Mouse (Mus musculus): Measurements from ENCODE around the gene Fbrsl1.

The Fbrsl1 gene

GRCm38 (mm10) chr5:110448436-110449134, at the start of gene Fbrsl1:
Gene Fbrsl1, minus strand, starts transcription at chr5:110448503.
- peak; percentile 99 for DNase-seq (ENCODE audit: low read depth, low spot score)

GRCm38 (mm10) chr5:110498071-110498470, 49.8 kb upstream of the Fbrsl1 start:
- DNase-seq (ENCODE audit: low read depth, low spot score), result no peak

DNA sequence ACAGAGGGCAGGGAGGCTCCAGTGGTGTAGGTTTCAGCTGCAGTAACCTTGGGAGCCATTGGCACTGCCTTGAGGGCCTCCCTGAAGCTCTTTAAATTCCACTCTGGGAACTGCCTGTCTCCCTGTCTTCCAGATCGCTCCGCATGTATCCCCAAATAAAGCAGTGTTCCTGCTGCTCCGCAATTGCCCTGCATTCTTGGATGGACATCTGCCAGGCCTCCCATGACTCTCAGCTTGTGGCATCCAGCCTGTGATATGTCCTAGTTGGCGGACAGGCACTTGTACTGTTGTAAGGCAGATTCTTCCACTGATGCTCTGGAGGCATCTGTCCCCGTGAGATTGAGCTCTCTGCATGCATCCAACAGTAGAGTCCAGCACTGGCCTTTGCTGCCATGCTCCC, 49.3 kb upstream of the Fbrsl1 start:
- DNase-seq (ENCODE audit: low read depth, low spot score), result no peak

GRCm38 (mm10) chr5:110495051-110495450, 46.7 kb upstream of the Fbrsl1 start:
- no peak for DNase-seq (ENCODE audit: low read depth, low spot score)

DNA sequence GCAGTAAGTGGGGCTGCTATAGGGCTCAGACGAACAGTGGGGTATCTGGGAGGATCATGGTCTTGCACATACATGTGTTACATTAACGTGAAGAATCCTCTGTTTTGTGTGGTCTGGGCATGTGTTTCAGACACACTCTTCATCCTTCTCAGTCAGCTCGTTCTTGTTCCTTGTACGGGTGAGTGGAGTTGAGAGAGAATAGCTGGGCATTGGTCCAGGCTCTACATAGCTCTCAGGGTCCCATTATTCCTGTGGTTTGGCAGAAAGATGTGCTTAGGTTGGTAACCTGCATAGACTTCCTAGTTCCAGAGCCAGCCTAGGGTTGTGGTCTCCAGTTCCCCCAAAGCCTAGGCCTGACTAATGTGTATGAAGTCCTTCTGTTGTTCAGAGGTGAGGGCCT, 46.1 kb upstream of the Fbrsl1 start:
- DNase-seq (ENCODE audit: low read depth, low spot score), result no peak

GRCm38 (mm10) chr5:110493785-110494184, 45.5 kb upstream of the Fbrsl1 start:
- DNase-seq (ENCODE audit: low read depth, low spot score), result peak; percentile 63

GRCm38 (mm10) chr5:110489639-110490038, 41.3 kb upstream of the Fbrsl1 start:
- DNase-seq (ENCODE audit: low read depth, low spot score), result no peak

DNA sequence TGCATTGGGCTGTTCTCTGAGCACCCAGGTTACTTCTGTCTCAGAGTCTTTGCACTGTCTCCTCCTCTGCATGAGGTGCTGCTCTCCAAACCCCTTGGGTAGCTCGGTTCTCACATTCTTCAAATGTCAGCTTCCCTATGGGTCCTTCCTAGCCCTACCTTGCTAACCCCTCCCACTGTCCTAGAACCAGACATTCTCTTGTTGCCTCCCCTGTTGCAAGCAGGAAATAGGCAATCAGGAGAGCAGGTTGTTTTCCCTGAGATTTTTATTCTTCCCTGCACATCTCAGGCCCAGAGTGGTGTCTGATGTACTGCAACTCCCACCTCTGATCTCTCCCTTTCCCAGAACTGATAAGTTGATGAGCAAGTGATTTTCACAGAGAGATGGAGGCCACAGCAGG, 39.6 kb upstream of the Fbrsl1 start:
- DNase-seq (ENCODE audit: low read depth, low spot score), result peak; percentile 39

- peak; percentile 64 for DNase-seq (ENCODE audit: low read depth, low spot score)
These were observed 38.5 kb upstream of the Fbrsl1 start for GRCm38 (mm10) chr5:110486674-110487334.

GRCm38 (mm10) chr5:110484711-110485110, 36.4 kb upstream of the Fbrsl1 start:
- no peak for DNase-seq (ENCODE audit: low read depth, low spot score)

- DNase-seq (ENCODE audit: low read depth, low spot score), result no peak
These were observed 30.9 kb upstream of the Fbrsl1 start for GRCm38 (mm10) chr5:110479228-110479627.

DNA sequence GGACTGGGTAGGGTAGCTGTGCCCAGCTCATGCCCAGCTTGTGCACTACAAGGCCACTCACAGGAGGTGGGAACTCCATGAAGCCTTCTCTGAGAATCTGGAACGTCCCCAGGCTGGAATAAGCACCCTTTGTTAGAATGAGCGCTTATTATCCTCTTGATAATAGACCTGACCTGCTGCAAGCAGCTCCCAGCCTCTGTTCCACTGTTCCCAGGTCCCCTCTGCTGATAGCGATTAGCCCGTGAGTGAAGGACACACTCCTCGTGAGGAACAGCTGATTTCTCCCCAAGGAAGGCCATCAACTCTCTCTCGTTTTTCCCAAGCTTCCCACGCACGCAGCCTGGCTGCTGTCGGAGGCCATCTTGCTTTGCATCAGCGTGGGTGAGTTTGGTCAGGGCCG, 25.9 kb upstream of the Fbrsl1 start:
- no peak for DNase-seq (ENCODE audit: low read depth, low spot score)

DNA sequence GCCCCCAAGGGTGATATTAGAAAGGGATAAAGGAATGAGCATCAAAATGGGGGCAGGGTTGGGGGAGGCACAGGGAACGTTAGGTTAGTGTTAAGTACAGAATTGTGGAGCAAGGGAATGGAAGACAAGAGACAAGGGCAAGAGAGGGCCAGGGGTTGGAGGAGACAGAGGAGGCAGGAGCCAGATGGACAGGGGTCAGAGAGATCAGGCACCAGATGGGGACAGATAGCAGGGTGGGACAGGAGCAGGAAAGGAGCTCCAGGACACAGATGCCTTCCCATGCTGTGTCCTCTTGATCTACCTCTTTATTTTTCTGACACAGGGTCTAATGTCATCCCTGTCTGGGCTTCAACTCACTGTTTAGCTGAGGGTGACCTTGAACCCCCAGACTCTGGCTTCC, 24.5 kb upstream of the Fbrsl1 start:
- DNase-seq (ENCODE audit: low read depth, low spot score), result no peak

GRCm38 (mm10) chr5:110471981-110472476, 23.7 kb upstream of the Fbrsl1 start:
- peak; percentile 57 for DNase-seq (ENCODE audit: low read depth, low spot score)

DNA sequence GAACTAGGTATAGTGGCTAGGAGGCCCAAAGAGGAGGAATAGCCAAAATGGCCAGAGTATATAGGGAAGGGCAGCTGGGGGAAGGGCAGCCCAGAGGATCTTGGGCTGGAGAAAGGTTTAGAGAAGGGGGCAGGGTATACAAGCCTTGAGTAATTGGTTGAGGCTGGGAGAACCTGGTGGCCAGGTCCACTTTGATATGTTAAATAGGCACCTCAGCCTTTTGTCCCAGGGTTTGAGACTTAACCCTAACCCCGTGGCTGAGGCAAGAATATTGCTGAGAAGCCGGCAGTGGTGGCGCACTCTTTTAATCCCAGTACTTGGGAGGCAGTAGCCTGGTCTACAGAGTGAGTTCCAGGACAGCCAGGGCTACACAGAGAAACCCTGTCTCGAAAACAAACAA, 23.0 kb upstream of the Fbrsl1 start:
- peak; percentile 70 for DNase-seq (ENCODE audit: low read depth, low spot score)

- DNase-seq (ENCODE audit: low read depth, low spot score), result peak; percentile 99
These were observed 21.1 kb upstream of the Fbrsl1 start for GRCm38 (mm10) chr5:110469227-110469925.

- DNase-seq (ENCODE audit: low read depth, low spot score), result no peak
These were observed 20.0 kb upstream of the Fbrsl1 start for GRCm38 (mm10) chr5:110468296-110468695.

GRCm38 (mm10) chr5:110467725-110468124, 19.4 kb upstream of the Fbrsl1 start:
- no peak for DNase-seq (ENCODE audit: low read depth, low spot score)

DNA sequence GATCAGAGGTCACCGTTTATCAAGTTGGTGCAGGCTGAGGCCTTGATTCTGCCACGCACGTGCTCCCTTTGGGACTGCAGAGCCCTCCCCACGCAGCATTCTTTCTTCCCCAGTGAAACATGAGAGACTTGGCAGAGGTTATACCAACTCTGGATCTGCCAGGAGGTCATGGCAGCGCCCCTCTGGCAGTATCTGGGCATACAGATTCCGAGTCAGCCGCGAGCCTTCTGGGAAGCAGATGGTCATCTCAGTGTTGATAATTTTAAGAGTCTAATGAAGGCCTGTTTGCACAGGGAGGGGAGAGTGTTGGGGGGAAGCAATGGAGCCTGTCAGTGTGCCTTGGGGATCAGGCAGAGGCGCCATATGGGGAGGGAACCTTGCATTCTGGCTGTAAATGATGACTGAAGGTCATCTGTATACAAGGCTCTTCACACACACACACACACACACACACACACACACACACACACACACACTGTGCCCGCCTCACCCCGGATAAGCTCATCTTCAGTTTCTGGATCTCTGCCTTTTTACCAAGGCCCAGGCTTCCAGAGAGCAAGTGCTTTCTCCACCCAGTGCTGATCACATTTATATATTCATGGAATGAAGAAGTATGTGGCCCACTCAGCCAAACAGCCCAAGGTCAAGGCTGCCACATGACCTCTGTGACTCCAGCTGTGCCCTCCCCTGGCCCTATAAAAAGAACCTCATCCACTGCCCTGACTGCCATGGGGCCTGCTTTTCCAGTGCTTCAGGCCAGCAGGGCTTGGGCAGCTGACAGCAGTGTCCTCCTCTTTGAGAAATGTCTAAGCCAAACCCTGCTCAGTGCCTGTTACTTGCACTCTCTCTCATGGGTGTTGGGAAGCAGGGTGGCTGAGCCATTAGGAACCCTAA, 18.5 kb upstream of the Fbrsl1 start:
- DNase-seq (ENCODE audit: low read depth, low spot score), result peak; percentile 60

- no peak for DNase-seq (ENCODE audit: low read depth, low spot score)
These were observed 14.3 kb upstream of the Fbrsl1 start for GRCm38 (mm10) chr5:110462646-110463045.

DNA sequence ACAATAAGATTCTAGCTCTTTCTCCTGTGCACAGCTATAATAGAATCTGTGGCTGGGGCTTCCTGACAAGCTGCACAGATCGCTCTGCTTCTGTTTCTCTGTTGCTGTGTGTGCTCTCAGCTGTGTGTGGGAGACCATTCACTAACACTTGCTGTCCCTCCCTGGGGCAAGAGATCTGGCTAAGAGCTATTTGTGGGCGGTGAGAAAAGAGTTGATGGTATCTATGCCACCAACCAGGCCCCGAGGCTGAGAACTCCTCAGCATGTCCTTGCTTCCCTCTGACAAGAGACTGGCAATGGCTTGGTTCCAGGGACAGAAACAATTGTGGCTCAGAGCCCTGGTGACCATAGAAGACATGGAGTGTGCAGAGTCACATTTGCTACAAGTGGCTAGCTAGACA, 10.6 kb upstream of the Fbrsl1 start:
- DNase-seq (ENCODE audit: low read depth, low spot score), result no peak

DNA sequence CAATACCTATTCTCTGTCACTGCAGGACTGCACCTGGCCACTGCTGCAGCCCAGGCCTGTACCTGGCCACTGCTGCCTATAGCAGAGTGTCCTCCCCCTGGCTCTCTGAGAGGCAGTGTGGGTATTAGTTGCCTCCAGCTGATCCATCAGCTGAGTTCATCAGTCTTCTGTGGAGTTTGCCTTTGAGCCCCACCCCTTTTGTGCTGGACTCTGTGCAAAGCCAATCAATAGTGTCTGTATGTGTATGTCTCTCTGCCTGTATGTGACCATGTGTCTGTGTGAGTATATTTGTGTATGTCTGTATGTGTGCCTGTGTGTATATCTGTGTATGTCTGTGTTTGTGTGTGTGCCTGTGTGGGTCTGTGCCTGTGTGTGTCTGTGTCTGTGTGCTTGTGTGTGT, 7.0 kb upstream of the Fbrsl1 start:
- no peak for DNase-seq (ENCODE audit: low read depth, low spot score)

Data from R1 (cell line).